Mouse (Mus musculus) lung, adult 18-20 months (tissue): ENCODE measurements around the gene Cacng7.
A peak's percentile ranks its signal among the peaks of the same experiment; 100 is the strongest.

ENCODE experiments used
- DNase-seq, 2 experiments: peaks; one replicate each; pipeline ENCODE4 v3.0.0; 2022; ENCODE audit warnings: mixed read lengths in 2 of 2

Gene Cacng7

DNA sequence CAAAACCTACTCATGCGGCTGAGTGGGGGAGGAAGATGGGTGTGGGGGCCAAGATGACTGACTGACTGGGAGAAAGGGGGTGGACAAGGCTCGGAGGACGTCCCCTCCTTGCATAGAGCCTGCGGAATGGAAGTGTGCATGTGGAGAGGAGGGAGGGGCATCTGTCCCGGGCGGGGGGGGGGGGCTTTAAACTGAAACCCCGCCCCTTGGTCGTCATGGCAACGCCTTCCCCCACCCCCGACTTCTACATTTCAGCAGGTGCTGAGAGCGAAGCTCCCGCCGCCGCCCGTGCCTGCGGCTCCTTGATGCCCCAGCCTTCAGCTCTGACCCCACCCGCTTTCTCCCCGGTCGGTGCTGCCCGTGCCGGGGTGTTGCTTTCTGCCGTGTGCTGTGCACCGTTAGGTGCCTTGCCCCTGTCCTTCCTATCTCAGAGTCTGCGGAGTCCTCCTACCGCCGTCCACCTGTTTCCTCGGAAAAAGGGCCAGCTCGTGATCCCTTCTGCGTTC, 29.4 kb upstream of the Cacng7 start:
- peak in 1 of 2 experiments; percentile 36 for DNase-seq

DNA sequence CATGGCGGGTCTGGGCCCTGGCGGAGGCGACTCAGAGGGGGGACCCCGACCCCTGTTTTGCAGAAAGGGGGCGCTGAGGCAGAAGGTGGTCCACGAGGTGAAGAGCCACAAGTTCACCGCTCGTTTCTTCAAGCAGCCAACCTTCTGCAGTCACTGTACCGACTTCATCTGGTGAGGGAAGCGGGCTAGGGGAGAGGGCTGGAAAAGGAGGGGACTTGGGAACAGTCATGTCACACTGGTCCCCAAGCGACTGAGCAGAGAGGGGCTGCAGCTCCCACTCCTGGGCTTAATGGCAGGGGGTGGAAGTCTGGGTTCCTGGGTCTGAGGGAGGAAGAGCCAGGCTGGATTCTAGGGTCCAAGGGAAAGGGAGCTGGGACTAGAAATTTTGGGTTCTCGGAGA, 29.0 kb upstream of the Cacng7 start:
- no peak for DNase-seq

- DNase-seq = no peak
Observed at GRCm38 (mm10) chr7:3304298-3304697, 28.5 kb upstream of the Cacng7 start.

- DNase-seq = no peak
Observed at GRCm38 (mm10) chr7:3306400-3306799, 26.4 kb upstream of the Cacng7 start.

DNA sequence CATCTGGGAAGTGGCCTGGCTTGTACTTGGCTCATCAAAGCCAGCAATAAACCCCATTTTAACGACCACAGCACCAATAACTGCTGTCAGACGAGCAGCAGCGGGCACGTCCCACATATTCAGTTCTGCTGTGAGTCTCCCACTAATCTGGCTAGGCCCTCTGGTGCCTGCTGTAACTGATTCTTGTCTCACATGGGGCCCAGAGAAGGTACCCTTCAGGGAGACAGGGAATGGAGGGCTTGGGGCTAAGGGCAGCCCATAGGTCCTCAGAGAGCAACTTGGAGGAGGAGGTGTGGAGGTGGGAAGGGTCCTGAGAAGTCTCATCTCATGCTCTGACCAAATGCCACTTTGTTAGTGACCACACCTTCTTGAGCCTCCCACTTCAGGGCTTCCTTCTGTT, 24.1 kb upstream of the Cacng7 start:
- no peak for DNase-seq

GRCm38 (mm10) chr7:3310233-3310632, 22.5 kb upstream of the Cacng7 start:
- DNase-seq = no peak

- no peak for DNase-seq
Observed at GRCm38 (mm10) chr7:3313571-3313970, 19.2 kb upstream of the Cacng7 start.

DNA sequence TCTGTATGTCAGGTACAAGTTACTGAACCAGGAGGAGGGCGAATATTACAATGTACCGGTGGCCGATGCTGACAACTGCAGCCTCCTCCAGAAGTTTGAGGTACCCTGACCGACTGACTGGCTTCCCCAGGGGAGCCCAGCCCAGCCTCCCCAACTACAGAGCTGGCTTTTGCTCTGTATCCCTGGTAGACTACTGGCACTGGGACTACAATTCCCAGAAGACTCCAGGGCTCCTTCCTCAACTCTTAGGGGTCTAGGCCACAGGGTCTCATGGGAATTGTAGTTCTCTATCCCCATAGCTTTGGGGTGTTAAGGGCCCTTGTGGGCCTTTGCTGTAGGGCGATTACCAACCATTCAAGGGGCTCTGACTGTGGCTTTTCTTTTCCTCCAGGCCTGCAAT, 18.6 kb upstream of the Cacng7 start:
- DNase-seq = no peak

GRCm38 (mm10) chr7:3317704-3318103, 15.1 kb upstream of the Cacng7 start:
- no peak for DNase-seq

- DNase-seq = no peak
Observed at GRCm38 (mm10) chr7:3320856-3321255, 11.9 kb upstream of the Cacng7 start.

GRCm38 (mm10) chr7:3323826-3324225, 8.9 kb upstream of the Cacng7 start:
- no peak for DNase-seq

- DNase-seq = no peak
Observed at GRCm38 (mm10) chr7:3327961-3328360, 4.8 kb upstream of the Cacng7 start.

DNA sequence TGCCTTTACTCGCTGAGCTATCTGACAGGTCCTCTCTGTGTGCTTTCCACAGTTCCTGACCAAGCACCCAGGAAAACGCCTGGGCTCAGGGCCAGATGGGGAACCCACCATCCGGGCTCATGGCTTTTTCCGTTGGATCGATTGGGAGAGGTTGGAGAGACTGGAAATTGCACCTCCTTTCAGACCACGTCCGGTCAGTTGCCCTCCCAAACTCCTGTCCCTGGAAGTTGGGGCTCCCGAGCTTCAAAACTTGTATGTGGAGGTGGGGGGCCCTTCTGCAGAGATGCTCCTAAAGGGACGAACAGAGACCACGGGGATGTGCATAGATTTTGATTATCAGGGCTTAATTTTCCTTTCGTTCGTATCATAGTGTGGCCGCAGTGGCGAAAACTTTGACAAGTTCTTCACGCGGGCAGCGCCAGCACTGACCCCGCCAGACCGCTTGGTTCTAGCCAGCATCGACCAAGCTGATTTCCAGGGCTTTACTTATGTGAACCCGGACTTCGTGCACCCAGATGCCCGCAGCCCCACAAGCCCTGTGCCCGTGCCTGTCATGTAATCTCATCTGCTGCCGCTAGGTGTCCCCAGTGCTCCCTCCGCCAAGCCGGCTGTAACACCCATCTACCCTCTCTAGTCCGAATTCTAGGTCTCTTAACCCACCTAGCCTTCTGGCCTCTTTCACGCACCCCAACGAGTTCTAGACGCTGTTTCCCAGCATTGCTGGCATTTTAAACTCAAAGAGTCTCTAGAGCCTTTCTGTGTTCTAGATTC, 2.8 kb upstream of the Cacng7 start:
- peak; percentile 67 to 68 for DNase-seq

DNA sequence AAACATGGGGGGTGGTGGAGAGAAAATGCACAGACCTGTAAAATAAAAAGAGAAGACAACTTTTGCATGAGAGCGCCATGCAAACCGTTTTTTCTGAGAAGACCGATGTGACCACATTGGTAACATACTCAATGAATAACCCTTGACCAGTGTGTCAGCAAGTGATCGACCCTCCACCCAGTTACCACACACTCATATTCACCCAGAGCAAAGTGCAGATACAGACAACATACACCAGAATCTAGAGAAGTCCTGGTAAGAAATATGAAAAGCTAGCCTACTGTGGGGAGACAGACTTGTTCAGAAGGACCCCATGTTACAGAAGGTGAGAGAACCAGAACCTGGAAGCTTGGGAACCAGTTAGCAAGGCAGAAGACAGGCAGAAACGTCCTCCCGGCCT, 1.6 kb upstream of the Cacng7 start:
- no peak for DNase-seq

- peak in 1 of 2 experiments; percentile 12 for DNase-seq
Observed at GRCm38 (mm10) chr7:3331581-3332223, 1.1 kb upstream of the Cacng7 start.

DNA sequence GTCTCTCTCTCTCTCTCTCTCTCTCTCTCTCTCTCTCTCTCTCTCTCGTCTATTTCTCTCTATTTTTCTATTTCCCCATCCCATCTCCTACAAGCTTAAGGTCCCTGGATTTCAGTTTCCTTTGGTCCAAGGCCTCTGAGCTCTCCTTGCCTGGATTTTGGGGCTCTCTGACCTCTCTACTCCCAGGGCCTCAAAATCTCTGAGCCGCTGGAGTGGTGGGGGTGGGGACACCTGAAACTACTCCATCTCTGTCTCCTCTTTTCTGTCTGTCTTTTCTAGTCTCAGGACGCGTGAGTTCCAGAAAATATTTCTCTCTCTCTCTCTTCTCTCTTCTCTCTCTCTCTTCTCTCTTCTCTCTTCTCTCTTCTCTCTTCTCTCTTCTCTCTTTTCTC, 535 bp upstream of the Cacng7 start:
- DNase-seq = no peak

DNA sequence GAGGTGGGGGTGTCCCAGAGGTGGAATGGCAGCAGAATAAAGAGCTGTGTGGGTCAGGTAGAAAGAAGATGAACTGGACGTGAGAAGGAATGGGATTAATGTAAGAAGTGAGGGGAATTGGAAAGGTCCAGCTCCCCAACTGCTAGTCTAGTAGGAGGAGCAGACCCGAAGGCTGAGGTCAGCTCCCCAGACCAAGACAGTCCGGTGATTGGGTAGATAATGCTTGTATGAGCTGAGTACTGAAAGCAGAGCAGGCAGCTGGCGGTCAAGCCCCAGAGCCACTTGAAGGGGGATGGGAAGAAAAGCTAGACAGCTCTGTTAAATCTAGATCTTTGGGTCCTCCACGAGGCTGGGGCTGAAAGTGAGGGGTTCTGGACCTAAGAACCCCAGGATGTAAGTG, 787 bp downstream of the Cacng7 start:
- DNase-seq = no peak

- DNase-seq = no peak
Observed at GRCm38 (mm10) chr7:3336412-3336811, 3.7 kb downstream of the Cacng7 start.

- DNase-seq = no peak
Observed at GRCm38 (mm10) chr7:3338286-3338935, 5.7 kb downstream of the Cacng7 start.

DNA sequence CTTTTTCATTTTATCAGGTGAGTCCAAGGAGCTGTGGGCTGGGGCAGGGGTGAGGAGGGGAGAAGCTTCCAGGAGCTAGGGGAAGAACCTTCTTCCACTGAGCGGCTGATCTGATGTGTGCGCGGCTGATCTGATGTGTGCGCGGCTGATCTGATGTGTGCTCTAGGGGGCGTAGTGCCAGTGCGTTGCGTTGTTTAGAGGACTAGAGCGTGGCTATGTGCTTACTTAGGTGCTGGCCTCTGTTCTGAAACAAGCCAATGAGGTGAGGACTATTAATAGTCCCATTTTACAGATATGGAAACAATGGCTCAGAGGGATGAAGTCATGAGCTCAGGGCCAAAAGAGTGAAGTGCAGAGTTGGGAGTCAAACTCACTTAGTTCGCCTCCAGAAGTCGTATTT, 6.3 kb downstream of the Cacng7 start:
- no peak for DNase-seq

- no peak for DNase-seq
Observed at GRCm38 (mm10) chr7:3343861-3344260, 11.1 kb downstream of the Cacng7 start.

GRCm38 (mm10) chr7:3345301-3345700, 12.5 kb downstream of the Cacng7 start:
- no peak for DNase-seq

- DNase-seq = no peak
Observed at GRCm38 (mm10) chr7:3347366-3348287, 14.9 kb downstream of the Cacng7 start.
